Mouse (Mus musculus) myocyte (in vitro differentiated cells): ENCODE data around the gene Lrrfip2. TPM values are rescaled to one million over a fixed set of nuclear protein-coding genes. Genes with fewer than 3 reads are reported as not detected.
A peak's percentile ranks its signal among the peaks of the same experiment; 100 is the strongest.

Source experiments
- H3K27me3 ChIP-seq: one replicate; pipeline ENCODE4 v1.6.1; 2011; ENCODE audit not compliant: control insufficient read depth, insufficient read depth, insufficient read length
- H3K36me3 ChIP-seq: one replicate; pipeline ENCODE4 v1.6.1; 2011; ENCODE audit not compliant: control insufficient read depth, insufficient read depth
- H3K4me2 ChIP-seq: one replicate; pipeline ENCODE4 v1.6.1; 2011; ENCODE audit warnings: low read depth, control low read depth
- H3K4me3 ChIP-seq: one replicate; pipeline ENCODE4 v1.5.1; 2011; ENCODE audit warnings: mild to moderate bottlenecking, control low read depth, moderate library complexity
- H3K79me2 ChIP-seq: one replicate; pipeline ENCODE4 v1.6.1; 2011; ENCODE audit not compliant: control insufficient read depth, insufficient read depth
- H3ac ChIP-seq: one replicate; pipeline ENCODE4 v1.6.1; 2011; ENCODE audit not compliant: control insufficient read depth, insufficient read length
- CEBPB ChIP-seq: IDR thresholded peaks from 2 replicates; pipeline ENCODE4 v1.6.1; 2011; ENCODE audit warnings: mild to moderate bottlenecking, moderate library complexity; ENCODE audit not compliant: poor library complexity, insufficient read depth, severe bottlenecking
- E2F4 ChIP-seq: IDR thresholded peaks from one replicate; pipeline ENCODE4 v1.6.1; 2011; ENCODE audit warnings: mild to moderate bottlenecking, control low read depth, moderate library complexity; ENCODE audit not compliant: insufficient read depth
- MAX ChIP-seq: IDR thresholded peaks from one replicate; pipeline ENCODE4 v1.6.1; 2011; ENCODE audit warnings: low read depth, mild to moderate bottlenecking, control low read depth
- MYOD1 ChIP-seq, 3 experiments: IDR thresholded peaks; one replicate each; pipeline ENCODE4 v1.6.1; 2011; ENCODE audit warnings: control low read depth in 2 of 3, low read depth in 2 of 3, mild to moderate bottlenecking in 2 of 3, moderate library complexity in 1 of 3; ENCODE audit not compliant: insufficient read length in 2 of 3, control insufficient read depth in 1 of 3
- MYOG ChIP-seq, 3 experiments: IDR thresholded peaks; one replicate each; pipeline ENCODE4 v1.6.1; 2011; ENCODE audit warnings: control low read depth in 2 of 3, low read depth in 2 of 3, mild to moderate bottlenecking in 2 of 3; ENCODE audit not compliant: insufficient read length in 2 of 3, control insufficient read depth in 1 of 3, insufficient read depth in 1 of 3
- POLR2A ChIP-seq: IDR thresholded peaks from one replicate; pipeline ENCODE4 v1.6.1; 2011; ENCODE audit warnings: low read depth, mild to moderate bottlenecking, control low read depth, moderate library complexity; ENCODE audit not compliant: insufficient read length
- POLR2AphosphoS2 ChIP-seq: IDR thresholded peaks from one replicate; pipeline ENCODE4 v1.6.1; 2011; ENCODE audit warnings: low read depth, control low read depth; ENCODE audit not compliant: insufficient read length
- REST ChIP-seq: IDR thresholded peaks from one replicate; pipeline ENCODE4 v1.6.1; 2011; ENCODE audit warnings: mild to moderate bottlenecking, control low read depth, moderate library complexity; ENCODE audit not compliant: insufficient read depth, insufficient read length
- SRF ChIP-seq: IDR thresholded peaks from one replicate; pipeline ENCODE4 v1.6.1; 2011; ENCODE audit warnings: low read depth; ENCODE audit not compliant: control insufficient read depth, insufficient read length
- TCF12 ChIP-seq: IDR thresholded peaks from one replicate; pipeline ENCODE4 v1.6.1; 2011; ENCODE audit warnings: mild to moderate bottlenecking, control low read depth; ENCODE audit not compliant: poor library complexity, insufficient read depth, severe bottlenecking
- TCF3 ChIP-seq: IDR thresholded peaks from one replicate; pipeline ENCODE4 v1.6.1; 2011; ENCODE audit warnings: low read depth, control low read depth; ENCODE audit not compliant: insufficient read length
- USF1 ChIP-seq: IDR thresholded peaks from one replicate; pipeline ENCODE4 v1.6.1; 2011; ENCODE audit warnings: low read depth, mild to moderate bottlenecking, control low read depth, moderate library complexity
- polyA plus RNA-seq: library from polyadenylated mRNA; unstranded; fragments of >200 nt; fragmentation: generic; extraction: Trizol; gene quantifications from one replicate; pipeline ENCODE4 v1.2.1, GENCODE M21; 2012; ENCODE audit warnings: missing spikeins

The Lrrfip2 gene
- polyA plus RNA-seq, 1 experiment = 27.8 TPM

DNA sequence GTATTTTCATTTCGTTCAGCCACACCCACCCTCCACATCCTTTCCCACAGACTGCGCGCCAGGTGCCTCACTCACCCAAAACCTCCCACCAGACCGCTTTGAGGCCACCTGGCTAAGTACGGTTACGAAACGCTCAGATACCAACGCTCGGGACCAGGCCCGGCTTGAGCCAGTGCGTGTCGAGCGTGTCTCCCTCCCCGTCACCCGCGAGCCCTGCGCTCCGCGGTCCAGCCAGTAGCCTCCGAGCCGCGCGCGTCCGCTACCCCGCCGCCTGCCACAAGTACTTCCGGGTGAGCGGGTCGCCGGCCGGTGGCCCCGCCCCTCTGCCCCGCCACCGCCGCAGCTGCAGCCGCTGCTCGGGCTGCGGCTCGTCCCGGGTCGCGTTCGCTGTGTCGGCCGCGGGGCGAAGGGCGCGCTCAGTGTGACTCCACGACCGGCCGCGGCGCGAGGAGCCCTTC lies 431 bp downstream of the Lrrfip2 start:
- Histone ChIP-seq H3K36me3 (no peaks in the 10 kb centered on the region), H3K4me2 (peak overlapping the region; percentile 84), H3K27me3 (no peaks in the 10 kb centered on the region), H3ac (peak overlapping the region; percentile 92), H3K79me2 (peaks cover 32% of the 10 kb centered on the region), H3K4me3 (peak overlapping the region; percentile 32)
- TF ChIP-seq MYOG (IDR thresholded peaks at IDR 0.05; ENCODE audit: control insufficient read depth in 1 of 3, insufficient read depth in 1 of 3, insufficient read length in 2 of 3, low read depth in 2 of 3) (peak in 2 of 3 experiments; percentile 35 to 82), SRF (no peak), REST (no peak), TCF3 (no peak), POLR2AphosphoS2 (peak; percentile 92), MYOD1 (IDR thresholded peaks at IDR 0.05; ENCODE audit: control insufficient read depth in 1 of 3, insufficient read length in 2 of 3, low read depth in 2 of 3) (peak in 1 of 3 experiments; percentile 71), POLR2A (peak; percentile 93), USF1 (no peak), E2F4 (no peak), CEBPB (no peak), TCF12 (no peak), MAX (no peak)

- Histone ChIP-seq H3ac (peak overlapping the region; percentile 92), H3K27me3 (no peaks in the 10 kb centered on the region), H3K36me3 (no peaks in the 10 kb centered on the region), H3K4me2 (peak overlapping the region; percentile 83), H3K79me2 (peaks cover 37% of the 10 kb centered on the region), H3K4me3 (peak overlapping the region; percentile 32)
- no peak for TF ChIP-seq POLR2AphosphoS2
- no peak for TF ChIP-seq TCF3
- peak in 1 of 3 experiments; percentile 9 for TF ChIP-seq MYOD1 (IDR thresholded peaks at IDR 0.05; ENCODE audit: control insufficient read depth in 1 of 3, insufficient read length in 2 of 3, low read depth in 2 of 3)
- TF ChIP-seq MYOG (IDR thresholded peaks at IDR 0.05; ENCODE audit: control insufficient read depth in 1 of 3, insufficient read depth in 1 of 3, insufficient read length in 2 of 3, low read depth in 2 of 3) = peak in 1 of 3 experiments; percentile 29
These were observed 979 bp downstream of the Lrrfip2 start for GRCm38 (mm10) chr9:111118252-111118890.

- peak overlapping the region; percentile 32 for H3K4me3 ChIP-seq
- TF ChIP-seq TCF12 = no peak
- TF ChIP-seq POLR2A = no peak
- no peak for TF ChIP-seq POLR2AphosphoS2
- TF ChIP-seq MYOG (IDR thresholded peaks at IDR 0.05; ENCODE audit: control insufficient read depth in 1 of 3, insufficient read depth in 1 of 3, insufficient read length in 2 of 3, low read depth in 2 of 3) = no peak
These were observed 1.6 kb downstream of the Lrrfip2 start for GRCm38 (mm10) chr9:111118891-111119441.

DNA sequence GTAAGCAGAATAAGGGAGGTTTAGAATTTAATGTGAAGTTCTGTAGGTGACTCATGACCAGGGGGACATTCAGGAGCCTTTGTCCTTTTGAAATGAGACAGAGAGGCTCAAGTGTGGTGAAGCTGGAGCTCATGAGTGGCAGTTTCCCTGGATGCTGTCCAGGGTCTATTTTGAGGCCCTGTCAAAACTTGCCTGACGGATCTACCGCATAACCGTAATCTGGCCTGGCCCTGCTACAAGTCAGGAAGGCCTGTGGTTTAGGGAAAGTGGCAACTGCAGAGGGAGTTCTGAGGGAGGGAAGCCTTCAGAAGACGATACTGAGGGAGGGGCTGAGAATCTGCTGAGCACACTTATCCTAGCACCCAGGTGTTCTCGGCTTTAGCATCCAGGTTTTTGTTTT lies 5.1 kb downstream of the Lrrfip2 start:
- peak overlapping the region; percentile 40 for H3K4me2 ChIP-seq
- peaks cover 74% of the 10 kb centered on the region for H3K79me2 ChIP-seq
- no peak for TF ChIP-seq MAX
- no peak for TF ChIP-seq POLR2A
- peak in 2 of 3 experiments; percentile 42 to 71 for TF ChIP-seq MYOG (IDR thresholded peaks at IDR 0.05; ENCODE audit: control insufficient read depth in 1 of 3, insufficient read depth in 1 of 3, insufficient read length in 2 of 3, low read depth in 2 of 3)
- no peak for TF ChIP-seq SRF
- no peak for TF ChIP-seq USF1
- no peak for TF ChIP-seq E2F4
- no peak for TF ChIP-seq TCF12
- no peak for TF ChIP-seq POLR2AphosphoS2
- no peak for TF ChIP-seq CEBPB
- no peak for TF ChIP-seq REST
- peak in 1 of 3 experiments; percentile 60 for TF ChIP-seq MYOD1 (IDR thresholded peaks at IDR 0.05; ENCODE audit: control insufficient read depth in 1 of 3, insufficient read length in 2 of 3, low read depth in 2 of 3)
- TF ChIP-seq TCF3 = no peak
- H3K36me3 ChIP-seq = peaks cover 5% of the 10 kb centered on the region
- no peak overlapping the region for H3ac ChIP-seq
- H3K27me3 ChIP-seq = no peaks in the 10 kb centered on the region
- no peak overlapping the region for H3K4me3 ChIP-seq

More at GRCm38 (mm10) chr9:111118891-111119441, 1.6 kb downstream of the Lrrfip2 start:
- H3K4me2 ChIP-seq = peak overlapping the region; percentile 83
- H3K27me3 ChIP-seq = no peaks in the 10 kb centered on the region
- peaks cover 5% of the 10 kb centered on the region for H3K36me3 ChIP-seq
- H3ac ChIP-seq = peak overlapping the region; percentile 92
- H3K79me2 ChIP-seq = peaks cover 43% of the 10 kb centered on the region

GRCm38 (mm10) chr9:111123336-111123735 lies 5.9 kb downstream of the Lrrfip2 start:
- no peak overlapping the region for H3ac ChIP-seq
- H3K4me3 ChIP-seq = no peak overlapping the region
- TF ChIP-seq E2F4 (no peak), MAX (no peak), TCF3 (no peak), CEBPB (no peak), POLR2AphosphoS2 (no peak), REST (no peak), SRF (no peak), USF1 (no peak), TCF12 (no peak), POLR2A (no peak), MYOD1 (IDR thresholded peaks at IDR 0.05; ENCODE audit: control insufficient read depth in 1 of 3, insufficient read length in 2 of 3, low read depth in 2 of 3) (no peak), MYOG (IDR thresholded peaks at IDR 0.05; ENCODE audit: control insufficient read depth in 1 of 3, insufficient read depth in 1 of 3, insufficient read length in 2 of 3, low read depth in 2 of 3) (no peak)
- H3K79me2 ChIP-seq = peaks cover 75% of the 10 kb centered on the region
- H3K4me2 ChIP-seq = peak overlapping the region; percentile 40
- H3K36me3 ChIP-seq = peaks cover 5% of the 10 kb centered on the region
- no peaks in the 10 kb centered on the region for H3K27me3 ChIP-seq
